In the genomic region with DNA sequence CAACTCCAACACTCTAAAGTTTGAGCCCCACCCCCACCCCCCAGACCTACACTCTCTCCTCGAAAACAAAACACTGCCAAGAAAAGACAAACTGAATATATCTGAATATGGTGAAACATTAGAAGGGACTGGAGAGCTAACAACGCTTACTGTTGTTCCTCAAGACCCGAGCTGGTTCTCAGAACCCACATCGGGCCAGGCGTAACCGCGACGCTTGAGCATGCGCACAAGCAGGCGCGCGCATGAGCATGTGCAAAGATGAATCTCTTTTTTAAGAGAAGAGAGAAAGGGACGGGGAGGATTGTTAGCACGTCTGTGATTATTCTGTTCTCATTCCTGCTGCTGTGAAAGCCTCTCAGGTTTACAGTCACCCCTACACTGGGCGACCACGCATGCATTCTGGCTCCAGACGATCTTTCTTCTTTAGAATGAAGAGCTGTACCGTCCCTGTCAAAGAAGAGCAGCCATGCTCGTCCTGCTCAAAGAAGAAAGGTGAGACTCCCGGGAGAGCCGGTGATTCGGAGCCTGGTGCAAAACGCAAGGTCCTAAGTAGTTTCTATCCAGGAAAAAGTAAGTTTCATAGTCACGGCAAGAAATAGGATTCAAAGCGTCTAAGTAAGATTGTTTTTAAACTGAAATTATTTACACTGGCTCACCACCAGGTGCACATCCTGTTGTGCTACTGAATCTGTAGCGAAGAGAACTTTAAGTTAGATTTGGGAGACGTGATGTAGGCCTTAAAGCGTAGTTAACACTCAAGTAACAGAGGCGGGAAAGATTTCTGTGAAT, we compare ENCODE assay signal across 16 mouse cellular contexts. TPM values are rescaled to one million over a fixed set of nuclear protein-coding genes. Genes with fewer than 3 reads are reported as not detected.
"Had no signal": no experiment of that assay in that cellular context is flagged by ENCODE, and none has a peak within 500 bp of the region (broad histone marks: within the 10 kb centered on the region; RNA-seq: fewer than 3 reads in every experiment).

No protein-coding gene starts in this region.

- DNase-seq: kidney, adult 9 months; kidney, postnatal 25 days; layer of hippocampus, adult 9-11 months; left cerebral cortex, postnatal 4 days; lung, adult 18-20 months; right cerebral cortex, postnatal 14 days; thymus, adult 2 months; thymus, postnatal 36 days had no signal

- H3K9ac ChIP-seq: limb, embryonic 13.5 days; liver, embryonic 14.5 days; midbrain, embryonic 12.5 days; neural tube, embryonic 13.5 days; stomach, embryonic 15.5 days had no signal

- H3K4me1 ChIP-seq: limb, embryonic 13.5 days; midbrain, embryonic 12.5 days; neural tube, embryonic 13.5 days; stomach, embryonic 15.5 days had no signal

- H3K27me3 ChIP-seq: limb, embryonic 13.5 days; midbrain, embryonic 12.5 days; neural tube, embryonic 13.5 days; stomach, embryonic 15.5 days had no signal

- H3K4me3 ChIP-seq: limb, embryonic 13.5 days; midbrain, embryonic 12.5 days; neural tube, embryonic 13.5 days; stomach, embryonic 15.5 days had no signal

- ATAC-seq: midbrain, embryonic 16.5 days had no signal

- H3K9me3 ChIP-seq: limb, embryonic 13.5 days; midbrain, embryonic 12.5 days; neural tube, embryonic 13.5 days; stomach, embryonic 15.5 days had no signal

- H3K4me2 ChIP-seq: limb, embryonic 13.5 days; midbrain, embryonic 12.5 days; neural tube, embryonic 13.5 days; stomach, embryonic 15.5 days had no signal

- H3K27ac ChIP-seq: limb, embryonic 13.5 days; liver, embryonic 14.5 days; midbrain, embryonic 12.5 days; neural tube, embryonic 13.5 days; stomach, embryonic 15.5 days had no signal

- H3K36me3 ChIP-seq: midbrain, embryonic 12.5 days; neural tube, embryonic 13.5 days; stomach, embryonic 15.5 days had no signal

RNA-seq across cellular contexts. Expression of gene Smco2, which starts 29.5 kb away (rescaled TPM):
- polyA plus RNA-seq: limb, embryonic 13.5 days; liver, embryonic 14.5 days; lung, embryonic 16.5 days; midbrain, embryonic 12.5 days; midbrain, embryonic 16.5 days; neural tube, embryonic 13.5 days; spleen, adult 2 months; stomach, embryonic 15.5 days; thymus, adult 2 months had no signal
